Mouse (Mus musculus) brain, embryonic 14.5 days (tissue): Measurements from ENCODE around the gene Rad50.

ENCODE experiments used
- CTCF ChIP-seq: fragments of 200-500 bp; IDR thresholded peaks from 2 replicates; pipeline ENCODE4 v1.5.1; 2012; ENCODE audit warnings: inconsistent platforms, mild to moderate bottlenecking, moderate library complexity, borderline replicate concordance; ENCODE audit not compliant: insufficient read depth, insufficient read length; ENCODE audit errors: extremely low read depth
- POLR2A ChIP-seq: fragments of 200-500 bp; IDR thresholded peaks from 2 replicates; pipeline ENCODE4 v1.6.1; 2012; ENCODE audit warnings: mild to moderate bottlenecking, inconsistent platforms, borderline replicate concordance; ENCODE audit not compliant: poor library complexity, insufficient read depth, insufficient read length, severe bottlenecking; ENCODE audit errors: extremely low read depth

- TF ChIP-seq CTCF (no peak), POLR2A (no peak)
These were observed 25.1 kb upstream of the Rad50 start for GRCm38 (mm10) chr11:53732244-53732643.
